Mouse (Mus musculus) left cerebral cortex, adult 2 months (tissue): Measurements from ENCODE around the gene Mxi1. TPM values are rescaled to one million over a fixed set of nuclear protein-coding genes. Genes with fewer than 3 reads are reported as not detected.
"Not testable (repeated sequence)": the region's sequence is repeated elsewhere in the genome, so short reads cannot be mapped to it uniquely, and the experiment has no call there.

Experiments
- DNase-seq, 2 experiments: peaks; one replicate each; pipeline ENCODE4 v3.0.0; 2021 to 2022; ENCODE audit warnings: low spot score in 2 of 2, mixed read lengths in 1 of 2; ENCODE audit errors: extremely low spot score in 1 of 2
- H3K27ac ChIP-seq: fragments of 200-600 bp; 2 replicates; pipeline ENCODE4 v1.8.1; 2022
- H3K4me3 ChIP-seq: fragments of 200-600 bp; 2 replicates; pipeline ENCODE4 v1.8.1; 2022
- CTCF ChIP-seq: fragments of 200-600 bp; IDR thresholded peaks from 2 replicates; pipeline ENCODE4 v1.8.1; 2022; ENCODE audit warnings: antibody characterized with exemption, mild to moderate bottlenecking, moderate library complexity
- intact Hi-C: fragments of 180-260 bp; cut with DNase I; formaldehyde crosslinking; loops from one replicate; pipeline ENCODE4 v1.15.1; 2025
- total RNA-seq, 2 experiments: library from RNA; stranded (reverse); gene quantifications; 2 replicates each; pipeline ENCODE4 v1.2.3; 2021

Gene Mxi1
- total RNA-seq, 2 experiments from 2014 or later, result 85.3 to 89.6 TPM

GRCm38 (mm10) chr19:53375816-53376215 lies 65.5 kb downstream of the Mxi1 start:
- Histone ChIP-seq H3K27ac (no peak overlapping the region), H3K4me3 (no peak overlapping the region)
- intact Hi-C loops, result loop anchor here (2.0 kb wide), 1 partner anchor 13 kb away; no protein-coding TSS in a partner anchor
- no peak for DNase-seq
- no peak for TF ChIP-seq CTCF

GRCm38 (mm10) chr19:53377652-53378051 lies 67.3 kb downstream of the Mxi1 start:
- H3K4me3 ChIP-seq, result no peak overlapping the region
- TF ChIP-seq CTCF, result no peak
- no peak overlapping the region for H3K27ac ChIP-seq
- intact Hi-C loops, result no loop called here
- DNase-seq, result no peak

GRCm38 (mm10) chr19:53378421-53378820 lies 68.1 kb downstream of the Mxi1 start:
- no peak overlapping the region for H3K4me3 ChIP-seq
- H3K27ac ChIP-seq, result no peak overlapping the region
- no peak for DNase-seq
- intact Hi-C loops, result no loop called here
- no peak for TF ChIP-seq CTCF

- DNase-seq, result no peak
- no peak for TF ChIP-seq CTCF
These were observed 73.0 kb downstream of the Mxi1 start for GRCm38 (mm10) chr19:53383336-53383735.

GRCm38 (mm10) chr19:53389417-53389816 lies 79.1 kb downstream of the Mxi1 start:
- DNase-seq, result no peak
- TF ChIP-seq CTCF, result no peak
- Histone ChIP-seq H3K4me3 (peak overlapping the region; percentile 85), H3K27ac (peak overlapping the region; percentile 97; the same call in 1 of the 2 replicates)
- intact Hi-C loops, result loop anchor here (2.0 kb wide), 1 partner anchor 15 kb away; no protein-coding TSS in a partner anchor

More at GRCm38 (mm10) chr19:53383336-53383735, 73.0 kb downstream of the Mxi1 start:
- intact Hi-C loops, result no loop called here
- no peak overlapping the region for H3K4me3 ChIP-seq
- H3K27ac ChIP-seq, result no peak overlapping the region

GRCm38 (mm10) chr19:53389851-53390431 lies 79.6 kb downstream of the Mxi1 start:
- H3K27ac ChIP-seq, result peak overlapping the region; percentile 97
- H3K4me3 ChIP-seq, result peak overlapping the region; percentile 85
- intact Hi-C loops, result loop anchor here (2.0 to 5.0 kb wide), 2 partner anchors 15 to 257 kb away; no protein-coding TSS in a partner anchor
- no peak for DNase-seq
- TF ChIP-seq CTCF, result no peak

- TF ChIP-seq CTCF, result no peak
- Histone ChIP-seq H3K4me3 (peak within 1 kb of the TSS; percentile 85), H3K27ac (peak within 1 kb of the TSS; percentile 97)
- intact Hi-C loops, result loop anchor here (5.0 kb wide), 1 partner anchor 257 kb away; no protein-coding TSS in a partner anchor
- DNase-seq, result peak; percentile 99
These were observed 80.2 kb downstream of the Mxi1 start, which contains the start of gene Smndc1 for GRCm38 (mm10) chr19:53390495-53391007. Gene Smndc1, minus strand, starts transcription at chr19:53390578.

GRCm38 (mm10) chr19:53391386-53391785 lies 81.1 kb downstream of the Mxi1 start:
- Histone ChIP-seq H3K4me3 (peak overlapping the region; percentile 85), H3K27ac (peak overlapping the region; percentile 87)
- DNase-seq, result no peak
- no peak for TF ChIP-seq CTCF
- intact Hi-C loops, result loop anchor here (5.0 kb wide), 1 partner anchor 256 kb away; no protein-coding TSS in a partner anchor

- H3K4me3 ChIP-seq, result no peak overlapping the region; the same call in 1 of the 2 replicates
- H3K27ac ChIP-seq, result no peak overlapping the region
- no peak for TF ChIP-seq CTCF
- intact Hi-C loops, result loop anchor here (5.0 kb wide), 1 partner anchor 256 kb away; no protein-coding TSS in a partner anchor
- no peak for DNase-seq
These were observed 81.5 kb downstream of the Mxi1 start for GRCm38 (mm10) chr19:53391787-53392186.

GRCm38 (mm10) chr19:53392781-53393343 lies 82.5 kb downstream of the Mxi1 start:
- intact Hi-C loops, result loop anchor here (5.0 kb wide), 1 partner anchor 254 kb away; no protein-coding TSS in a partner anchor
- no peak overlapping the region for H3K4me3 ChIP-seq
- no peak for DNase-seq
- H3K27ac ChIP-seq, result no peak overlapping the region
- no peak for TF ChIP-seq CTCF

- DNase-seq, result no peak
- H3K27ac ChIP-seq, result no peak overlapping the region
- TF ChIP-seq CTCF, result no peak
- intact Hi-C loops, result loop anchor here (5.0 kb wide), 1 partner anchor 254 kb away; no protein-coding TSS in a partner anchor
- no peak overlapping the region for H3K4me3 ChIP-seq
These were observed 83.3 kb downstream of the Mxi1 start for GRCm38 (mm10) chr19:53393646-53394045.

GRCm38 (mm10) chr19:53394552-53394951 lies 84.2 kb downstream of the Mxi1 start:
- DNase-seq, result no peak

GRCm38 (mm10) chr19:53394956-53395355 lies 84.6 kb downstream of the Mxi1 start:
- not testable (repeated sequence) for DNase-seq
- intact Hi-C loops, result loop anchor here (1.0 to 5.0 kb wide), 2 partner anchors 184 to 252 kb away; no protein-coding TSS in a partner anchor

More at GRCm38 (mm10) chr19:53394552-53394951, 84.2 kb downstream of the Mxi1 start:
- H3K4me3 ChIP-seq, result no peak overlapping the region
- peak; percentile 85 for TF ChIP-seq CTCF
- intact Hi-C loops, result loop anchor here (5.0 kb wide), 1 partner anchor 253 kb away; no protein-coding TSS in a partner anchor
- H3K27ac ChIP-seq, result no peak overlapping the region

GRCm38 (mm10) chr19:53395805-53396204 lies 85.5 kb downstream of the Mxi1 start:
- not testable (repeated sequence) for DNase-seq, H3K27ac ChIP-seq, H3K4me3 ChIP-seq
- intact Hi-C loops, result loop anchor here (1.0 kb wide), 1 partner anchor 183 kb away; no protein-coding TSS in a partner anchor

More at GRCm38 (mm10) chr19:53394956-53395355, 84.6 kb downstream of the Mxi1 start:
- H3K4me3 ChIP-seq, H3K27ac ChIP-seq: not testable (repeated sequence)
